Mouse (Mus musculus): ENCODE measurements around the gene Ddx41. TPM values are rescaled to one million over a fixed set of nuclear protein-coding genes. Genes with fewer than 3 reads are reported as not detected.

The Ddx41 gene
- total RNA-seq, 2 experiments from 2014 or later: 63.7 to 65.7 TPM

DNA sequence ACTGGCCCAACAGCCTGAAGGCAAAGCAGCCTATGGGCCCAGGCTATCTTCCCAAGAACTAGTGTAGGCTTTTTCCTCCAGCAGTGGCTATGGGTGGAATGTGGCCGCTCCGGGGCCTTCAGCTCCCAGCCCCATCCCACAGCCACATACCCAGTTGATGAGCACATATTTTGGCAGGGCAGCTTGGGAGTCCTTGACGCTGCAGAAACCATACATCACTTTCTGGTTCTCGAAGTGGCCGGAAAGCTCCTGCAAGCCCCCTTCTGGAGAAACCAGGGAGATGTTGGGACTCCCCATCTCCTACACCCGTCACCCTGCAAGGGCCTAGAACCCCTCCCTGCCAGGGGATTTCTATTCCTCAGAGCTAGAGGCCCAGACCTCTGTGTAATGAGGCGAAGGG, 53.9 kb downstream of the Ddx41 start:
- DNase-seq (ENCODE audit: extremely low spot score in 1 of 2, low spot score in 2 of 2): no peak
- intact Hi-C loops (cut with DNase I): no loop called here
- TF ChIP-seq CTCF (IDR thresholded peaks at IDR 0.05): peak; percentile 14
- Histone ChIP-seq H3K4me3 (peak overlapping the region; percentile 44), H3K27ac (peak overlapping the region; percentile 92)

Small RNA genes within 50 kb of the gene (microRNA-seq; reads per million reads assigned to microRNA genes)
- 8.8 to 12.9 reads per million in 2 experiments for gene Mir6945

Other genes starting within 250 kb of the Ddx41 start
- 100 to 1,000 TPM; 161 to 170 TPM for gene Prelid1, start 216.2 kb downstream of the Ddx41 start, total RNA-seq (2021)
- 10 to 100 TPM; 83.8 to 87.0 TPM for gene Rab24, start 214.7 kb downstream of the Ddx41 start, total RNA-seq (2021)
- gene Mxd3, start 206.8 kb downstream of the Ddx41 start, total RNA-seq (2021): 1 to 10 TPM in 1 of 2 experiments, under 1 TPM in 1; 0.86 to 1.7 TPM
- 10 to 100 TPM; 57.8 to 60.4 TPM for gene Lman2, start 173.9 kb downstream of the Ddx41 start, total RNA-seq (2021)
- 10 to 100 TPM; 52.4 to 58.2 TPM for gene Rgs14, start 166.9 kb downstream of the Ddx41 start, total RNA-seq (2021)
- gene Slc34a1, start 138.5 kb downstream of the Ddx41 start, total RNA-seq (2021): under 1 TPM; 0.25 to 0.49 TPM
- gene Pfn3, start 121.4 kb downstream of the Ddx41 start, total RNA-seq (2021): not detected
- 1 to 10 TPM in 1 of 2 experiments, under 1 TPM in 1; 0.95 to 1.3 TPM for gene F12, start 109.9 kb downstream of the Ddx41 start, total RNA-seq (2021)
- gene Grk6, start 91.6 kb downstream of the Ddx41 start, total RNA-seq (2021): 10 to 100 TPM; 61.2 to 66.2 TPM
- 10 to 100 TPM; 77.6 to 80.2 TPM for gene Prr7, start 72.4 kb downstream of the Ddx41 start, total RNA-seq (2021)
- 100 to 1,000 TPM; 303 to 325 TPM for gene Dbn1, start 48.5 kb downstream of the Ddx41 start, total RNA-seq (2021)
- 100 to 1,000 TPM in 1 of 2 experiments, 10 to 100 TPM in 1; 94.9 to 114 TPM for gene Pdlim7, start 23.0 kb downstream of the Ddx41 start, total RNA-seq (2021)
- gene Dok3, start 7.4 kb downstream of the Ddx41 start, total RNA-seq (2021): 10 to 100 TPM; 10.1 to 18.2 TPM
- 10 to 100 TPM; 90.5 to 98.1 TPM for gene Fam193b, start 34.5 kb upstream of the Ddx41 start, total RNA-seq (2021)
- 100 to 1,000 TPM; 128 to 141 TPM for gene Tmed9, start 37.1 kb upstream of the Ddx41 start, total RNA-seq (2021)
- 10 to 100 TPM; 24.7 to 25.8 TPM for gene B4galt7, start 63.2 kb upstream of the Ddx41 start, total RNA-seq (2021)
- 10 to 100 TPM; 42.6 to 45.3 TPM for gene Caml, start 86.3 kb upstream of the Ddx41 start, total RNA-seq (2021)
- gene Ddx46, start 98.4 kb upstream of the Ddx41 start, total RNA-seq (2021): 10 to 100 TPM; 48.5 to 50.3 TPM
- 10 to 100 TPM; 74.6 to 77.8 TPM for gene B230219D22Rik, start 156.5 kb upstream of the Ddx41 start, total RNA-seq (2021)
- 10 to 100 TPM; 74.9 to 76.6 TPM for gene Txndc15, start 178.0 kb upstream of the Ddx41 start, total RNA-seq (2021)
- gene Pcbd2, start 190.7 kb upstream of the Ddx41 start, total RNA-seq (2021): 10 to 100 TPM; 20.9 to 24.0 TPM
- gene Catsper3, start 247.9 kb upstream of the Ddx41 start, total RNA-seq (2021): under 1 TPM; 0.25 to 0.44 TPM

All from left cerebral cortex, adult 2 months (tissue).